Mouse (Mus musculus) thymus, adult 2 months (tissue): Measurements from ENCODE around the gene Bcas3.

Experiments
- CTCF ChIP-seq: fragments of 200-500 bp; IDR thresholded peaks from 2 replicates; pipeline ENCODE4 v1.5.1; 2012; ENCODE audit warnings: mild to moderate bottlenecking, control low read depth, low read length, moderate library complexity, borderline replicate concordance; ENCODE audit not compliant: control insufficient read depth, poor library complexity, insufficient read depth; ENCODE audit errors: extremely low read depth
- POLR2A ChIP-seq: fragments of 200-500 bp; IDR thresholded peaks from 2 replicates; pipeline ENCODE4 v1.6.1; 2012; ENCODE audit warnings: mild to moderate bottlenecking, low read length, control low read depth, moderate library complexity; ENCODE audit not compliant: control insufficient read depth, poor library complexity, insufficient read depth; ENCODE audit errors: extremely low read depth

GRCm38 (mm10) chr11:85789750-85790149 lies 436.8 kb downstream of the Bcas3 start:
- TF ChIP-seq CTCF (no peak), POLR2A (no peak)
